Mouse (Mus musculus): ENCODE data around the gene Inpp5f. TPM values are rescaled to one million over a fixed set of nuclear protein-coding genes. Genes with fewer than 3 reads are reported as not detected.
"Not testable (repeated sequence)": the region's sequence is repeated elsewhere in the genome, so short reads cannot be mapped to it uniquely, and the experiment has no call there.

Gene Inpp5f
- polyA plus RNA-seq, 1 experiment from 2014 or later, result 16.7 TPM

DNA sequence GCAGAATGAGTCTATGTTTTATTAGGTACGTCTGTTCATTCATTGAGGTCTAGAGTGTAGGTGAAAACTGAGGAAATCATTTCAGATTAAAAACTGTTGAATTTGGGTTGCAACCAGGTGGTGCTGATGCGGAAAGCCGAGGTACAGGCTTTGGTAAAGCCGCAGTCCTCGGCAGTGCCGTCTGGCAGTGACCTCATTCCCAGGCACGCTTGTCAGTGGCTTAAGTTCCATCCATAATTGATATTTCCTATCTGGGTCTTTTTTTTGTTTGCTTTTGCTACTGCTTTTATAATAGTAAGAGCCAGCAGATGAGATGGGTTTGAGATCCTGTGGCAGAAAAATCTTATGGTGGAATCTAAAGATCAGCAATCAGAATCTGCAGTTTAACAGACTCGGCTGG lies 78.2 kb downstream of the Inpp5f start:
- Histone ChIP-seq H3K4me3 (ENCODE audit: low read depth, low read length) (no peak overlapping the region), H3K9me3 (replicated peaks; ENCODE audit: control insufficient read depth, low read length) (peaks cover 4% of the 10 kb centered on the region), H3K27ac (ENCODE audit: low read depth, low read length) (no peak overlapping the region), H3K9ac (ENCODE audit: low read depth, low read length) (no peak overlapping the region), H3K4me2 (no peak overlapping the region), H3K27me3 (ENCODE audit: control insufficient read depth, insufficient read depth, low read length) (no peaks in the 10 kb centered on the region), H3K36me3 (ENCODE audit: control insufficient read depth, insufficient read depth, low read length) (peaks cover 17% of the 10 kb centered on the region), H3K4me1 (ENCODE audit: control insufficient read depth, insufficient read depth, low read length) (no peaks in the 10 kb centered on the region)
- ATAC-seq (replicated peaks; ENCODE audit: insufficient number of reproducible peaks, low FRiP score, low TSS enrichment), result no peak
- 78% methylated on average over 8 of the region's 8 CpGs for WGBS (ENCODE audit: insufficient replicate concordance)

DNA sequence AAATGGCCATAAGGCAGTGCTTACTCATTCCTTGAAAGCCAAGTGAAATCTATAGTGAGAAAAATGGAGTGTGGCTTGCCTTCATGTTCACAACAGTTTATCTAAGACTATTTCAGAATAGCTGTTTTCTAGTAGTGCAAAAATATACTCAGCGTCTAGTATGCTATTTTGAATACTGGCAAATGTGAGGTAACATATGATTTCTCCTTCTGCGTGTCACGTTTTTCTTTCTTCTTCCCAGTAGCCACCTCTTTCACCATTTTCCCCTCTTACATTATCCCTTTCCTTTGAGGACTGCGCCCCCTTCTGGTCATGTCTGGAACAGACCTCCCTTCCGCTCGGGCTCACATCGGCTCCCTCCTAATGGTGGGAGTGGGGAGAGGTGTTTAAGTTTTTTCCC lies 78.9 kb downstream of the Inpp5f start:
- H3K27ac ChIP-seq (ENCODE audit: low read depth, low read length), result no peak overlapping the region
- no peaks in the 10 kb centered on the region for H3K4me1 ChIP-seq (ENCODE audit: control insufficient read depth, insufficient read depth, low read length)
- H3K9me3 ChIP-seq (replicated peaks; ENCODE audit: control insufficient read depth, low read length), result peaks cover 4% of the 10 kb centered on the region
- no peaks in the 10 kb centered on the region for H3K27me3 ChIP-seq (ENCODE audit: control insufficient read depth, insufficient read depth, low read length)
- peaks cover 15% of the 10 kb centered on the region for H3K36me3 ChIP-seq (ENCODE audit: control insufficient read depth, insufficient read depth, low read length)
- H3K4me3 ChIP-seq (ENCODE audit: low read depth, low read length), result no peak overlapping the region
- no peak overlapping the region for H3K9ac ChIP-seq (ENCODE audit: low read depth, low read length)
- ATAC-seq (replicated peaks; ENCODE audit: insufficient number of reproducible peaks, low FRiP score, low TSS enrichment), result no peak
- no peak overlapping the region for H3K4me2 ChIP-seq
- 20% methylated on average over 7 of the region's 7 CpGs for WGBS (ENCODE audit: insufficient replicate concordance)

- H3K9me3 ChIP-seq (replicated peaks; ENCODE audit: control insufficient read depth, low read length), result peaks cover 4% of the 10 kb centered on the region
- no peak overlapping the region for H3K4me2 ChIP-seq
- peaks cover 13% of the 10 kb centered on the region for H3K36me3 ChIP-seq (ENCODE audit: control insufficient read depth, insufficient read depth, low read length)
- H3K9ac ChIP-seq (ENCODE audit: low read depth, low read length), result no peak overlapping the region
- H3K27ac ChIP-seq (ENCODE audit: low read depth, low read length), result no peak overlapping the region
- H3K4me3 ChIP-seq (ENCODE audit: low read depth, low read length), result no peak overlapping the region
- no peak for ATAC-seq (replicated peaks; ENCODE audit: insufficient number of reproducible peaks, low FRiP score, low TSS enrichment)
- WGBS (ENCODE audit: insufficient replicate concordance), result 76% methylated on average over 7 of the region's 7 CpGs
- no peaks in the 10 kb centered on the region for H3K27me3 ChIP-seq (ENCODE audit: control insufficient read depth, insufficient read depth, low read length)
- no peaks in the 10 kb centered on the region for H3K4me1 ChIP-seq (ENCODE audit: control insufficient read depth, insufficient read depth, low read length)
These were observed 79.7 kb downstream of the Inpp5f start for GRCm38 (mm10) chr7:128690796-128691195.

GRCm38 (mm10) chr7:128692163-128692562 lies 81.0 kb downstream of the Inpp5f start:
- Histone ChIP-seq H3K4me1 (ENCODE audit: control insufficient read depth, insufficient read depth, low read length) (no peaks in the 10 kb centered on the region), H3K4me2 (no peak overlapping the region), H3K27me3 (ENCODE audit: control insufficient read depth, insufficient read depth, low read length) (no peaks in the 10 kb centered on the region), H3K27ac (ENCODE audit: low read depth, low read length) (no peak overlapping the region), H3K9me3 (replicated peaks; ENCODE audit: control insufficient read depth, low read length) (peaks cover 4% of the 10 kb centered on the region), H3K9ac (ENCODE audit: low read depth, low read length) (no peak overlapping the region), H3K4me3 (ENCODE audit: low read depth, low read length) (no peak overlapping the region), H3K36me3 (ENCODE audit: control insufficient read depth, insufficient read depth, low read length) (peaks cover 8% of the 10 kb centered on the region; the same call in 1 of the 2 replicates)
- ATAC-seq (replicated peaks; ENCODE audit: insufficient number of reproducible peaks, low FRiP score, low TSS enrichment), result no peak
- WGBS (ENCODE audit: insufficient replicate concordance), result 93% methylated on average over 7 of the region's 7 CpGs

- WGBS (ENCODE audit: insufficient replicate concordance), result 67% methylated on average over 10 of the region's 10 CpGs
- Histone ChIP-seq H3K9ac (ENCODE audit: low read depth, low read length) (no peak overlapping the region), H3K4me1 (ENCODE audit: control insufficient read depth, insufficient read depth, low read length) (no peaks in the 10 kb centered on the region), H3K27me3 (ENCODE audit: control insufficient read depth, insufficient read depth, low read length) (no peaks in the 10 kb centered on the region), H3K27ac (ENCODE audit: low read depth, low read length) (no peak overlapping the region), H3K36me3 (ENCODE audit: control insufficient read depth, insufficient read depth, low read length) (peaks cover 9% of the 10 kb centered on the region), H3K4me2 (no peak overlapping the region), H3K9me3 (replicated peaks; ENCODE audit: control insufficient read depth, low read length) (no peaks in the 10 kb centered on the region), H3K4me3 (ENCODE audit: low read depth, low read length) (no peak overlapping the region)
- ATAC-seq (replicated peaks; ENCODE audit: insufficient number of reproducible peaks, low FRiP score, low TSS enrichment), result no peak
These were observed 83.7 kb downstream of the Inpp5f start for GRCm38 (mm10) chr7:128694848-128695247.

GRCm38 (mm10) chr7:128699959-128700358 lies 88.8 kb downstream of the Inpp5f start:
- not testable (repeated sequence) for H3K4me3 ChIP-seq (ENCODE audit: low read depth, low read length); H3K27ac ChIP-seq (ENCODE audit: low read depth, low read length); H3K4me1 ChIP-seq (ENCODE audit: control insufficient read depth, insufficient read depth, low read length); H3K9me3 ChIP-seq (replicated peaks; ENCODE audit: control insufficient read depth, low read length); H3K9ac ChIP-seq (ENCODE audit: low read depth, low read length); H3K27me3 ChIP-seq (ENCODE audit: control insufficient read depth, insufficient read depth, low read length); ATAC-seq (replicated peaks; ENCODE audit: insufficient number of reproducible peaks, low FRiP score, low TSS enrichment); H3K4me2 ChIP-seq
- 68% methylated on average over 6 of the region's 6 CpGs for WGBS (ENCODE audit: insufficient replicate concordance)
- peaks cover 23% of the 10 kb centered on the region for H3K36me3 ChIP-seq (ENCODE audit: control insufficient read depth, insufficient read depth, low read length)

DNA sequence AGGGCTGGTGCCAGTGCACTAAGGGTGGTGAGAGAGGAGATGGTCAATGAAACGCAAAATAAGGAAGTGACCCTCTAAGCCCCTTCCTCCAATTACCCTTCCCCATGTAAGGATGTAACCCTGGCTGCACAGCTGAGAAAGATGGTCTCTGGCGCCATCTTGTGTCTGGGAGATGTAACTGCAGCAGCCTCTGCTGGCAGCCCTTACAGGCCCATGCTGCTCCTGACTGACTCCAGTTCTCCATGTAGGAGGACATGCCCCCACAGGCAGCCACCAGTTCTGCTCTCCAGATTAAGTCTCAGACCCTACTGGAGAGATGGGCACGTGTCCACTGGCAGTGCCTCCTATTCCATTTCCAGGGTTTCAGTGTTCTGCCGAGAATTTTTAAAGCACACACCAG lies 94.6 kb downstream of the Inpp5f start:
- Histone ChIP-seq H3K27ac (ENCODE audit: low read depth, low read length) (no peak overlapping the region), H3K27me3 (ENCODE audit: control insufficient read depth, insufficient read depth, low read length) (no peaks in the 10 kb centered on the region), H3K9ac (ENCODE audit: low read depth, low read length) (no peak overlapping the region), H3K9me3 (replicated peaks; ENCODE audit: control insufficient read depth, low read length) (no peaks in the 10 kb centered on the region), H3K4me2 (no peak overlapping the region), H3K4me1 (ENCODE audit: control insufficient read depth, insufficient read depth, low read length) (no peaks in the 10 kb centered on the region), H3K4me3 (ENCODE audit: low read depth, low read length) (no peak overlapping the region), H3K36me3 (ENCODE audit: control insufficient read depth, insufficient read depth, low read length) (peaks cover 36% of the 10 kb centered on the region)
- WGBS (ENCODE audit: insufficient replicate concordance), result 31% methylated on average over 4 of the region's 4 CpGs
- ATAC-seq (replicated peaks; ENCODE audit: insufficient number of reproducible peaks, low FRiP score, low TSS enrichment), result no peak

- Histone ChIP-seq H3K4me2 (no peak overlapping the region), H3K9me3 (replicated peaks; ENCODE audit: control insufficient read depth, low read length) (no peaks in the 10 kb centered on the region), H3K4me1 (ENCODE audit: control insufficient read depth, insufficient read depth, low read length) (no peaks in the 10 kb centered on the region; the same call in 1 of the 2 replicates), H3K9ac (ENCODE audit: low read depth, low read length) (no peak overlapping the region), H3K36me3 (ENCODE audit: control insufficient read depth, insufficient read depth, low read length) (peaks cover 35% of the 10 kb centered on the region), H3K27me3 (ENCODE audit: control insufficient read depth, insufficient read depth, low read length) (no peaks in the 10 kb centered on the region), H3K4me3 (ENCODE audit: low read depth, low read length) (no peak overlapping the region), H3K27ac (ENCODE audit: low read depth, low read length) (no peak overlapping the region)
- 62% methylated on average over 4 of the region's 4 CpGs for WGBS (ENCODE audit: insufficient replicate concordance)
- ATAC-seq (replicated peaks; ENCODE audit: insufficient number of reproducible peaks, low FRiP score, low TSS enrichment), result no peak
These were observed 106.9 kb downstream of the Inpp5f start for GRCm38 (mm10) chr7:128717991-128718390.

GRCm38 (mm10) chr7:128724761-128725160 lies 113.6 kb downstream of the Inpp5f start:
- ATAC-seq (replicated peaks; ENCODE audit: insufficient number of reproducible peaks, low FRiP score, low TSS enrichment), result peak; percentile 67; the same call in 1 of the 2 replicates
- no peaks in the 10 kb centered on the region for H3K27me3 ChIP-seq (ENCODE audit: control insufficient read depth, insufficient read depth, low read length)
- no peak overlapping the region for H3K27ac ChIP-seq (ENCODE audit: low read depth, low read length)
- peaks cover 10% of the 10 kb centered on the region for H3K36me3 ChIP-seq (ENCODE audit: control insufficient read depth, insufficient read depth, low read length)
- H3K4me2 ChIP-seq, result no peak overlapping the region
- WGBS (ENCODE audit: insufficient replicate concordance), result 24% methylated on average over 4 of the region's 4 CpGs
- no peak overlapping the region for H3K9ac ChIP-seq (ENCODE audit: low read depth, low read length)
- peaks cover 6% of the 10 kb centered on the region for H3K4me1 ChIP-seq (ENCODE audit: control insufficient read depth, insufficient read depth, low read length)
- no peak overlapping the region for H3K4me3 ChIP-seq (ENCODE audit: low read depth, low read length)
- H3K9me3 ChIP-seq (replicated peaks; ENCODE audit: control insufficient read depth, low read length), result no peaks in the 10 kb centered on the region

All from heart, embryonic 11.5 days (tissue).